Mouse (Mus musculus) retina, adult 2 months (tissue): ENCODE measurements around the gene Pick1.

ENCODE experiments used
- DNase-seq: peaks from one replicate; pipeline ENCODE4 v3.0.0-alpha.2; 2012; ENCODE audit warnings: low read depth, low spot score

Gene Pick1

GRCm38 (mm10) chr15:79229058-79229821 lies at the start of gene Pick1, which contains the start of gene Gm49486:
TSS of gene Pick1 (plus strand) at chr15:79229173.
TSS of gene Gm49486 (plus strand) at chr15:79229391.
- DNase-seq: peak; percentile 73

- no peak for DNase-seq
Observed at GRCm38 (mm10) chr15:79185213-79185612, 43.8 kb upstream of the Pick1 start.

DNA sequence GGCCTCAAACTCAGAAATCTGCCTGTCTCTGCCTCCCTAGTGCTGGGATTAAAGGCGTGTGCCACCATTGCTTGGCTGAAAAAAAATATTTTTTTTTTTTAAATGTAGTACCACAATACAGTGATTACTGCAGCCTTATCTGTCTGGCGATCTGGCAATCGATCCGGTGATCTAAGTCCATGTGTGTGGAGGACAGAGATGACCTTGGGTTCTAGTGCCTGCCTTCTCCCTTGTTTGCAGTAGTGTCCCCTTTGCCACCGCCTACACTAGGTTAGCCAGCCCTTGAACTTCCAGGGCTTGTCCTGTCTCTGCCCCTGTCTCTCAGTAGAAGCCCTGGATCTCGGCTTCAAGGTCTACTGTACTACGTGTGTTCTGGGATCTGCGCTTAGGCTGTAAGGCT lies 41.2 kb upstream of the Pick1 start:
- DNase-seq: no peak

- DNase-seq: no peak
Observed at GRCm38 (mm10) chr15:79191426-79191825, 37.5 kb upstream of the Pick1 start.

- DNase-seq: no peak
Observed at GRCm38 (mm10) chr15:79192450-79192849, 36.5 kb upstream of the Pick1 start.

DNA sequence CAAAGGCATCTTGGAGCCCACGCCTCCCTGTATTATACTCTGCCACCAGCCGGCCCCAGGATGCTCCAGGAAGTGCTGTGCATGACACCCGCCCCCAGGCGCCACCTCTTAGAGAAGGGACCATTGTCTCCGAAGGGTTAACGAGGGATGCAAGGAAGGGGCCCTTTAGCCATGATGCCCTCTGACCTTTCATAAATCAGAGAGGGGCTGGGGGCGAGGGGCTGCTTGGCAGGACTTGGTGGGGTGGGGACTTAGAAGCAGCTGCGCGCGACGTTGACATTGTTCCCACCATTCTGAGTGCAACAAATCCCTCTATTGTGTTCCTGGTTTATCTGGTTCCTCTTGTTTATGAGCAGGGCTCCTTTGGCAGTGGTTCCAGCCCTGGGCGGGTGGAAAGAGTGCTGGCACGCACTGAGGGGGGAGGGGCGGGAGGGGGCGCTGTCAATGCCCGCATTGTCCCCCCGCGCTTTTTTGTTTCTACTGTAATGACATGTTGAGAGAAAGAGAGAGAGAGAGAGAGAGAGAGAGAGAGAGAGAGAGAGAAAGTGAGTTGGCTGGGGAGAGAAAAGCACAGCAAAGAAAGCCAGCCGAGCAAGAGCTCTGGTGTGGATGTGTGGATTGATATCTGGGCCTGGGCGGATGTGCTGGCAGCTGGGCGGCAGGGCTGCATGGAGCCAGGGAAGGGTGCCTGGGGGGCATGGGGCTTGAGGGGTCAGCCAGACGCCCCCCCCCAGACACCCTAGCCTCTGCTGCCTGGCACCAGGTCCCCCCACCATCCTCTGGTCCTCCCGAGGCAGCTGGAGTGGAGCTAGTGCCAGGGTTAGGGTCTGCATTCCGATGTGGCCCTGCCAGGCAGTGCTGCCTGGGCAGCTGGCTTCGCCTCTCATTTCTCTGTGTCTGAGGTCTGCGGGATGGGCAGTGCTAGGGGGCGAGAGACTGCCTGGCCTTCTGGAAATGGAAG lies 35.8 kb upstream of the Pick1 start:
- DNase-seq: no peak

GRCm38 (mm10) chr15:79194048-79194447 lies 34.9 kb upstream of the Pick1 start:
- no peak for DNase-seq

GRCm38 (mm10) chr15:79194946-79195345 lies 34.0 kb upstream of the Pick1 start:
- no peak for DNase-seq

- DNase-seq: no peak
Observed at GRCm38 (mm10) chr15:79195492-79195891, 33.5 kb upstream of the Pick1 start.

DNA sequence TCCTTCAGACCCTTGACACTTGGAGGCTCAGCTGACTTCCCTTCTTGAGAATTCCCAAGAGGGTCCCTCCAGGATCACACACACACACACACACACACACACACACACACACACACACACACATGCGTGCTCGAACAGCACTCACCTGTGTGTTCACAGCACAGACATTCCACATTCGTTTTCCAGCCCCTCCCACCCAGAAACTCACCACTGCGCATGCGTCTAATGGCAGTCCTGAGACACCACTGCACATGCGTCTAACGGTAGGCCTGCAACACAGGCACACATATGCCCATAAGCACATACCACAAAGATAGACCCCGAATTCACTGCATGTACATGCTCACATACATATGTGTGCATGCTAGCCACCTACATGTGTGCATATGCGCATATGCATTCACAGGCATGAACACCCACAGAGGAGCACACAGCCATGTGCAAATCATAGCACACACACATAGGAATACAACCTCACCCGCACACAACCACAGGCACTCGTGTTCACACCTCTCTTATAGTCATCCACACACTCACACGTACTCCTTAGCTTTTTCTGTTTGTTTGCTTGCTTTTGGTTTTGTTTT lies 29.5 kb upstream of the Pick1 start:
- DNase-seq: no peak

DNA sequence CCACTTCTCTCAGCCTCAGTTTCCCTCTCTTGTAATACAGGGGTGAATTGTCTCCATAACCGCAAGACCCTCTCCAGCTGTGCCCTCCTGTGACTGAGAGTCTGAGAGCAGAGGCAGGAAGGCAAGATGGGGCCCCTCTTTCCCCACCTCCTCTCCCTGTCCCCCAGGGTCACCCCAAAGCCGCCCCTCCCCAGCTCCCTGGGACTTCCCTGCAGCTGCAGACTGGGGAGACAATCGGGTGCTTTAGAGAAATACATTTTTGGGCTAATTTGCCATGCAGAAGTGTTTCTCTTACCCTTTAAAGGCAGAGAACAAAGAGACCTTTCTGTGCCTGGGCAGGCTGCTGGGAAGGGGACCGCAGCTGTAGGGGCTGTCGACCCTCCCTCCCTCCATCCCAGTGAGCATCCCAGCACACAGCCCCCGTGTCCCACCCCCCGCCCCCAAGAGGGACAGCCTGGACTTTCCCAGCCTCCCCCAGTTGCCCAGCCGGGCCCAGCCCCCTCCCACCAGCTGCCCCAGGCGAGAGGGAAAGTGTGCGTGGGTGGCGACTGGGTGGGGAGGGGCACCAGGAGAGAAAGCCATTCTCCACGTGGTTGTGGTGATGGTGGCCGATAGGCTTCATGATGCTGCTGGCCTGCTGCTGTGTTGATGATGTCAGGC lies 27.4 kb upstream of the Pick1 start:
- DNase-seq: no peak

DNA sequence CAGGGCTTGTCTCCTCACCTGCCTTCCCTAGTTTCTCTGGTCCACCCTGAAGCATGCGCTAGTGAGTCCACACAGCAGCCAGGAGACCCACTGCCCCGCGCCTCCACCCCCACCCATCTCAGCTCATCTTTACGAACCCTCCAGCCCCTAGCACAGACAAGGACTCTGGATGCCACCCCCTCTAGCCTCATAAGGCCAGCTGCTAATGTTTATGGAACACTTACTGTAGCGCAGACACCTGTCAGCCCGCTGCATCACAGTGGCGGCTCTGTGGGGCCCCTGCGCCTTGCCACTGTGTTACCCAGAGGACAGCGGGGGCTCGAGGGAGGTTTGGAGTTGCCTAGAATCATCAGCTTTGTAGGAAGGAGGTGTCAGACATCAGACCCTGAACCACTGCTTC lies 26.4 kb upstream of the Pick1 start:
- no peak for DNase-seq

DNA sequence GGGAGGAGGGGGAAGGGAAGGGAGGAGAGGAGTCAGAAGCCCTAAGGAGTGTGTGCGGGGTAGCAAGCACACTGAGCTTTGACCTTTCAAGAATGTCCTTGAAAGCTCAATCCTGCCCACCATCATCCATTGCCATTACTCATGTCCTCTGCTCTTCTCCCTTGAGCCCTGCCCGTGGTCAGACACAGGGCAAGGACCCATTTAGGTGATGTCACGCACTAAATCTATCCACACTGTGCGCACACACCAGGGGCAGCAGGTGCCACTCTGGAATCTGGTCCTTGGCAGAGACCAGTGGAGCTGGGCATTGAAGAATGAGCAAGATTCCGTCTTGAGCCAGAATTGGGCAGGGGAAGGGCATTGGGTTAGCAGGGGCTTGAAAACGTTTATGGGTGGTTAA lies 20.8 kb upstream of the Pick1 start:
- DNase-seq: no peak

DNA sequence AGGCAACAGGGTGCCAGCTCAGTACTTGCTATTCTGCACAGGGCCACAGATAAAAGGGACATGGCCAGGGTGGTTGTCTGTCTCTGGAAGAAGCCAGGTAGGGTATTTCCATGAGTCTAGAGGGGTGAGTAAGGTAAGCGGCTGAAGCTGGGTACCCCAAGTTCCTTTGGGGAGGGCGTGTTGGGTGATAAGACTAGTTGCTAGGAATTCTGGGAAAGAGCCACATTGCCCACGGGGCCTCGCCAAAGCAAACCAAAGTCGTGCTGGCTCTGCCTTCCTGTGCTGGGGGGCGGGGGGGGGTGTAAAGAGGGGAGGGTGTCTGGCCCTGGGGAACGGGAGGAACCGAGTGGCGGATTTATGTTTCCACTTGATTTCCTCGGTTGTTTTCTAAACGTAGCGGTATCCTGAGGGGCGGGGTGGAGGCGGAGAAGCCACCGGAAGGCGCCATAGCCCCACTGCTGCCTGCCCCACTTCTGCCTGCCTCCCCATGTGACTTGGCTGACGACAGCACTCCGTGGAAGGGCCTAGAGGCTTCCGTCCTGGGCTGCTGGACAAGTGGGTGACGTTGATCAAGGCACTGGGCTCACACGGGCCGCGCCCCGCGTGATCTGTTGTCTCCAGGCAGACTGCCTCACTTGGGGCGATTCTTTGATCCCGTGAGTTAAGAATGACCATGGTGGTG lies 20.1 kb upstream of the Pick1 start:
- DNase-seq: no peak

GRCm38 (mm10) chr15:79210357-79210756 lies 18.6 kb upstream of the Pick1 start:
- no peak for DNase-seq

- DNase-seq: no peak
Observed at GRCm38 (mm10) chr15:79212750-79213446, 16.1 kb upstream of the Pick1 start.

- no peak for DNase-seq
Observed at GRCm38 (mm10) chr15:79213591-79213990, 15.4 kb upstream of the Pick1 start.

- no peak for DNase-seq
Observed at GRCm38 (mm10) chr15:79216191-79216590, 12.8 kb upstream of the Pick1 start.

- DNase-seq: no peak
Observed at GRCm38 (mm10) chr15:79219572-79219971, 9.4 kb upstream of the Pick1 start.

GRCm38 (mm10) chr15:79223641-79224040 lies 5.3 kb upstream of the Pick1 start:
- no peak for DNase-seq
